Mouse (Mus musculus) neural tube, embryonic 11.5 days (tissue): Measurements from ENCODE around the gene Cactin. TPM values are rescaled to one million over a fixed set of nuclear protein-coding genes. Genes with fewer than 3 reads are reported as not detected.

Source experiments
- ATAC-seq: fragments of 200-750 bp; cut with Nextera tagmentation; 2 replicates; pipeline ENCODE4 v1.8.0; 2017; ENCODE audit warnings: moderate number of reproducible peaks, mild to moderate bottlenecking, moderate TSS enrichment, moderate library complexity; ENCODE audit not compliant: insufficient read depth, low FRiP score, low TSS enrichment
- DNase-seq: peaks from one replicate; pipeline ENCODE4 v3.0.0-alpha.2; 2015; ENCODE audit warnings: low spot score
- H3K27ac ChIP-seq: fragments of 300-500 bp; sonication (generic); 2 replicates; pipeline ENCODE4 v1.5.1; 2014; ENCODE audit warnings: low read depth, mild to moderate bottlenecking, low read length
- H3K27me3 ChIP-seq: fragments of 300-500 bp; sonication (generic); 2 replicates; pipeline ENCODE4 v1.6.1; 2014; ENCODE audit warnings: mild to moderate bottlenecking, low read length, mixed read lengths; ENCODE audit not compliant: control insufficient read depth, insufficient read depth
- H3K36me3 ChIP-seq: fragments of 300-500 bp; sonication (generic); 2 replicates; pipeline ENCODE4 v1.6.1; 2014; ENCODE audit warnings: mild to moderate bottlenecking, low read length, moderate library complexity, mixed read lengths; ENCODE audit not compliant: control insufficient read depth, insufficient read depth
- H3K4me1 ChIP-seq: fragments of 300-500 bp; sonication (generic); 2 replicates; pipeline ENCODE4 v1.6.1; 2014; ENCODE audit warnings: low read length, mixed read lengths; ENCODE audit not compliant: control insufficient read depth, insufficient read depth
- H3K4me2 ChIP-seq: fragments of 300-500 bp; sonication (generic); 2 replicates; pipeline ENCODE4 v1.6.1; 2014; ENCODE audit warnings: low read depth, mild to moderate bottlenecking, moderate library complexity
- H3K4me3 ChIP-seq: fragments of 300-500 bp; sonication (generic); 2 replicates; pipeline ENCODE4 v1.5.1; 2014; ENCODE audit warnings: low read depth, low read length
- H3K9ac ChIP-seq: fragments of 300-500 bp; sonication (generic); 2 replicates; pipeline ENCODE4 v1.6.1; 2014; ENCODE audit warnings: mild to moderate bottlenecking, low read length
- H3K9me3 ChIP-seq: fragments of 300-500 bp; sonication (generic); 2 replicates; pipeline ENCODE4 v1.6.1; 2016; ENCODE audit warnings: low read length; ENCODE audit not compliant: control insufficient read depth
- WGBS: fragments of 180-500 bp; shearing (Covaris S2); extraction: QIAGEN DNeasy Blood & Tissue Kit; methylation state at CpG from one replicate; pipeline ENCODE4 v1.1.7; 2014; 5-methylcytosine and 5-hydroxymethylcytosine counted together
- microRNA-seq: library from miRNA; unstranded; fragments of <30 nt; microRNA quantifications from one replicate; pipeline ENCODE4, GENCODE M21; 2016
- polyA plus RNA-seq: library from polyadenylated mRNA; unstranded; fragments of >200 nt; fragmentation: Nextera tagmentation; extraction: Ambion mirVana; gene quantifications from 2 replicates; pipeline ENCODE4 v1.2.1, GENCODE M21; 2014

The Cactin gene
- polyA plus RNA-seq, 1 experiment from 2014 or later, result 46.2 TPM

- ATAC-seq (no peak), DNase-seq (no peak)
- peaks cover 15% of the 10 kb centered on the region for H3K27me3 ChIP-seq
- WGBS, result 77% methylated on average over 6 of the region's 6 CpGs
- H3K27ac ChIP-seq, result no peak overlapping the region; the same call in 1 of the 2 replicates
- H3K9me3 ChIP-seq, result no peaks in the 10 kb centered on the region
- H3K9ac ChIP-seq, result no peak overlapping the region
- H3K4me3 ChIP-seq, result no peak overlapping the region
- H3K36me3 ChIP-seq, result peaks cover 35% of the 10 kb centered on the region
- H3K4me2 ChIP-seq, result no peak overlapping the region
- H3K4me1 ChIP-seq, result peaks cover 30% of the 10 kb centered on the region
Measured at GRCm38 (mm10) chr10:81366477-81367206, 45.7 kb downstream of the Cactin start.

- no peak for ATAC-seq
- H3K4me1 ChIP-seq, result peaks cover 30% of the 10 kb centered on the region
- peaks cover 15% of the 10 kb centered on the region for H3K27me3 ChIP-seq
- no peak overlapping the region for H3K4me2 ChIP-seq
- peaks cover 35% of the 10 kb centered on the region for H3K36me3 ChIP-seq
- DNase-seq, result no peak
- 80% methylated on average over 6 of the region's 6 CpGs for WGBS
- H3K27ac ChIP-seq, result no peak overlapping the region; the same call in 1 of the 2 replicates
- H3K4me3 ChIP-seq, result no peak overlapping the region
- no peak overlapping the region for H3K9ac ChIP-seq
- no peaks in the 10 kb centered on the region for H3K9me3 ChIP-seq
Measured at GRCm38 (mm10) chr10:81367207-81367495, 46.2 kb downstream of the Cactin start.

- peaks cover 11% of the 10 kb centered on the region for H3K36me3 ChIP-seq
- no peak overlapping the region for H3K4me3 ChIP-seq
- 96% methylated on average over 10 of the region's 10 CpGs for WGBS
- no peak overlapping the region for H3K4me2 ChIP-seq
- H3K4me1 ChIP-seq, result peaks cover 12% of the 10 kb centered on the region
- H3K9me3 ChIP-seq, result no peaks in the 10 kb centered on the region
- H3K27me3 ChIP-seq, result no peaks in the 10 kb centered on the region
- DNase-seq, result no peak
- no peak overlapping the region for H3K9ac ChIP-seq
- no peak for ATAC-seq
- H3K27ac ChIP-seq, result no peak overlapping the region
Measured at GRCm38 (mm10) chr10:81375322-81375721, 54.4 kb downstream of the Cactin start.

Small RNAs within 50 kb of the gene (microRNA-seq; reads per million reads assigned to microRNA genes)
- 9.6 reads per million, percentile 21 among the genes with 10 or more reads in this experiment for gene Mir3057

Other genes starting within 250 kb of the Cactin start
- 0.11 and 0.70 TPM in 2 replicates for gene Creb3l3, start 222.2 kb upstream of the Cactin start, polyA plus RNA-seq
- gene Map2k2, start 215.2 kb upstream of the Cactin start, polyA plus RNA-seq, result 212 and 240 TPM in 2 replicates
- 7.1 and 8.8 TPM in 2 replicates for gene Zbtb7a, start 185.9 kb upstream of the Cactin start, polyA plus RNA-seq
- 68.3 and 68.4 TPM in 2 replicates for gene Pias4, start 153.2 kb upstream of the Cactin start, polyA plus RNA-seq
- 463 and 504 TPM in 2 replicates for gene Eef2, start 144.5 kb upstream of the Cactin start, polyA plus RNA-seq
- 56.4 and 58.6 TPM in 2 replicates for gene Dapk3, start 138.1 kb upstream of the Cactin start, polyA plus RNA-seq
- gene 4930442H23Rik, start 137.3 kb upstream of the Cactin start, polyA plus RNA-seq, result not detected in 2 replicates
- gene Nmrk2, start 119.1 kb upstream of the Cactin start, polyA plus RNA-seq, result 0.12 TPM in 2 replicates
- gene Atcay, start 90.3 kb upstream of the Cactin start, polyA plus RNA-seq, result 21.9 and 24.1 TPM in 2 replicates
- 5.8 and 6.0 TPM in 2 replicates for gene Zfr2, start 87.9 kb upstream of the Cactin start, polyA plus RNA-seq
- gene Matk, start 68.2 kb upstream of the Cactin start, polyA plus RNA-seq, result 2.0 and 3.0 TPM in 2 replicates
- gene Mrpl54, start 54.2 kb upstream of the Cactin start, polyA plus RNA-seq, result 178 and 180 TPM in 2 replicates
- gene Apba3, start 54.1 kb upstream of the Cactin start, polyA plus RNA-seq, result 35.3 and 39.0 TPM in 2 replicates
- gene Tjp3, start 29.5 kb upstream of the Cactin start, polyA plus RNA-seq, result 2.5 and 2.8 TPM in 2 replicates
- 64.6 and 65.8 TPM in 2 replicates for gene Pip5k1c, start 28.1 kb upstream of the Cactin start, polyA plus RNA-seq
- gene Tbxa2r, start 7.6 kb downstream of the Cactin start, polyA plus RNA-seq, result 1.8 and 2.9 TPM in 2 replicates
- not detected in 2 replicates for gene Gipc3, start 22.2 kb downstream of the Cactin start, polyA plus RNA-seq
- gene Hmg20b, start 29.4 kb downstream of the Cactin start, polyA plus RNA-seq, result 104 and 110 TPM in 2 replicates
- gene Mfsd12, start 36.4 kb downstream of the Cactin start, polyA plus RNA-seq, result 5.3 and 5.7 TPM in 2 replicates
- gene 4930404N11Rik, start 44.7 kb downstream of the Cactin start, polyA plus RNA-seq, result 0.20 and 0.50 TPM in 2 replicates
- gene Fzr1, start 57.4 kb downstream of the Cactin start, polyA plus RNA-seq, result 112 and 120 TPM in 2 replicates
- 64.1 and 76.1 TPM in 2 replicates for gene Dohh, start 63.3 kb downstream of the Cactin start, polyA plus RNA-seq
- gene Gm48551, start 63.4 kb downstream of the Cactin start, polyA plus RNA-seq, result 1.7 and 3.0 TPM in 2 replicates
- 0.97 and 1.3 TPM in 2 replicates for gene Gm48552, start 67.9 kb downstream of the Cactin start, polyA plus RNA-seq
- gene Smim24, start 71.9 kb downstream of the Cactin start, polyA plus RNA-seq, result 1.9 and 3.5 TPM in 2 replicates
- 16.8 TPM in 2 replicates for gene Nfic, start 134.5 kb downstream of the Cactin start, polyA plus RNA-seq
- 10.6 and 11.1 TPM in 2 replicates for gene Celf5, start 161.6 kb downstream of the Cactin start, polyA plus RNA-seq
- 66.2 and 74.2 TPM in 2 replicates for gene Ncln, start 175.3 kb downstream of the Cactin start, polyA plus RNA-seq
- 0.45 and 0.58 TPM in 2 replicates for gene S1pr4, start 179.0 kb downstream of the Cactin start, polyA plus RNA-seq
- gene Gna15, start 203.1 kb downstream of the Cactin start, polyA plus RNA-seq, result 0.41 TPM in 2 replicates
- 74.6 and 78.8 TPM in 2 replicates for gene Gna11, start 224.1 kb downstream of the Cactin start, polyA plus RNA-seq
- gene Aes, start 238.4 kb downstream of the Cactin start, polyA plus RNA-seq, result 266 and 278 TPM in 2 replicates